Mouse (Mus musculus): Measurements from ENCODE around the gene Micall1. TPM values are rescaled to one million over a fixed set of nuclear protein-coding genes. Genes with fewer than 3 reads are reported as not detected.
A peak's percentile ranks its signal among the peaks of the same experiment; 100 is the strongest.

Micall1 gene
- polyA plus RNA-seq, 1 experiment from 2014 or later = 9.1 TPM

- peak overlapping the region; percentile 84 for H3K4me3 ChIP-seq (ENCODE audit: low read depth, low read length)
- no peak overlapping the region for H3K27ac ChIP-seq (ENCODE audit: low read length)
- peak overlapping the region; percentile 97 for H3K4me2 ChIP-seq (replicated peaks; ENCODE audit: low read depth, low read length)
- H3K4me1 ChIP-seq (ENCODE audit: insufficient read depth, low read depth, low read length) = peaks cover 23% of the 10 kb centered on the region; the same call in 1 of the 2 replicates
- DNase-seq (ENCODE audit: low spot score) (no peak), ATAC-seq (no peak)
- H3K9me3 ChIP-seq (ENCODE audit: low read length) = no peaks in the 10 kb centered on the region
- WGBS = 19% methylated on average over 9 of the region's 9 CpGs
- H3K9ac ChIP-seq (replicated peaks; ENCODE audit: low read depth) = peak overlapping the region; percentile 82; the same call in 1 of the 2 replicates
- TF ChIP-seq CTCF (IDR thresholded peaks at IDR 0.05) = no peak
- TF ChIP-seq EP300 (IDR thresholded peaks at IDR 0.05) = no peak
- no peaks in the 10 kb centered on the region for H3K27me3 ChIP-seq (replicated peaks; ENCODE audit: insufficient read depth, low read length)
- H3K36me3 ChIP-seq (ENCODE audit: insufficient read depth, low read length) = peaks cover 5% of the 10 kb centered on the region; the same call in 1 of the 2 replicates
Measured at GRCm38 (mm10) chr15:79110031-79110430, 1.3 kb downstream of the Micall1 start.

DNA sequence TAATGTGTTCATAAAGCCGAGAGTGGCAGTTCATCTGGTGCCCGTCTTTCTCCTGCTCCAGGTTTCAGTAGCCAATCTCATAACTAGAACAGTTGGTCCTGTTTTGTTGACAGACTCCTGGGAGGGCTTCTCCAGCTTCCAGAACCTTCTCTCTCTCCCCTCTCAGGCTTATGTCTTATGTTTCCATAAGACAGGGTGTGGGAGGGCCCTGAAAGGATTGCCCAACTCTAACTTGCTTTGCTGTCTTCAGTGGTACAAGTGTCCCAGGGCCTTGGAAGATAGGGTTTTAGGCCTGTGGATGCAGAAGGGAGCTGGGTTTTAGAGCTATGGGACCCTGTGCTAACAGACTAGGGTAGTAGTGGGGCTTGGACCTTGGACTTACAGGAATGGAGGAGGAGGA lies 1.8 kb downstream of the Micall1 start:
- Histone ChIP-seq H3K9me3 (ENCODE audit: low read length) (no peaks in the 10 kb centered on the region), H3K4me1 (ENCODE audit: insufficient read depth, low read depth, low read length) (peaks cover 23% of the 10 kb centered on the region; the same call in 1 of the 2 replicates), H3K4me2 (replicated peaks; ENCODE audit: low read depth, low read length) (peak overlapping the region; percentile 97), H3K36me3 (ENCODE audit: insufficient read depth, low read length) (peaks cover 10% of the 10 kb centered on the region; the same call in 1 of the 2 replicates), H3K27ac (ENCODE audit: low read length) (no peak overlapping the region), H3K4me3 (ENCODE audit: low read depth, low read length) (peak overlapping the region; percentile 84; the same call in 1 of the 2 replicates), H3K9ac (replicated peaks; ENCODE audit: low read depth) (no peak overlapping the region), H3K27me3 (replicated peaks; ENCODE audit: insufficient read depth, low read length) (no peaks in the 10 kb centered on the region)
- DNase-seq (ENCODE audit: low spot score) = peak; percentile 55
- 51% methylated on average over 2 of the region's 2 CpGs for WGBS
- no peak for ATAC-seq
- TF ChIP-seq CTCF (IDR thresholded peaks at IDR 0.05) (no peak), EP300 (IDR thresholded peaks at IDR 0.05) (no peak)

- Histone ChIP-seq H3K9ac (replicated peaks; ENCODE audit: low read depth) (no peak overlapping the region), H3K27me3 (replicated peaks; ENCODE audit: insufficient read depth, low read length) (no peaks in the 10 kb centered on the region), H3K4me3 (ENCODE audit: low read depth, low read length) (no peak overlapping the region), H3K9me3 (ENCODE audit: low read length) (no peaks in the 10 kb centered on the region), H3K27ac (ENCODE audit: low read length) (no peak overlapping the region), H3K36me3 (ENCODE audit: insufficient read depth, low read length) (peaks cover 15% of the 10 kb centered on the region; the same call in 1 of the 2 replicates), H3K4me1 (ENCODE audit: insufficient read depth, low read depth, low read length) (peaks cover 23% of the 10 kb centered on the region; the same call in 1 of the 2 replicates), H3K4me2 (replicated peaks; ENCODE audit: low read depth, low read length) (no peak overlapping the region)
- WGBS = 25% methylated on average over 4 of the region's 4 CpGs
- TF ChIP-seq CTCF (IDR thresholded peaks at IDR 0.05) (no peak), EP300 (IDR thresholded peaks at IDR 0.05) (no peak)
- ATAC-seq = no peak
- peak; percentile 55 for DNase-seq (ENCODE audit: low spot score)
Measured at GRCm38 (mm10) chr15:79111774-79112173, 3.1 kb downstream of the Micall1 start.

GRCm38 (mm10) chr15:79115276-79115675 lies 6.6 kb downstream of the Micall1 start:
- no peak for DNase-seq (ENCODE audit: low spot score)
- H3K27me3 ChIP-seq (replicated peaks; ENCODE audit: insufficient read depth, low read length) = no peaks in the 10 kb centered on the region
- 39% methylated on average over 5 of the region's 5 CpGs for WGBS
- no peak for TF ChIP-seq EP300 (IDR thresholded peaks at IDR 0.05)
- TF ChIP-seq CTCF (IDR thresholded peaks at IDR 0.05) = no peak
- peaks cover 11% of the 10 kb centered on the region; the same call in 1 of the 2 replicates for H3K4me1 ChIP-seq (ENCODE audit: insufficient read depth, low read depth, low read length)
- no peak overlapping the region for H3K4me3 ChIP-seq (ENCODE audit: low read depth, low read length)
- H3K27ac ChIP-seq (ENCODE audit: low read length) = no peak overlapping the region
- H3K4me2 ChIP-seq (replicated peaks; ENCODE audit: low read depth, low read length) = no peak overlapping the region
- H3K9ac ChIP-seq (replicated peaks; ENCODE audit: low read depth) = no peak overlapping the region
- no peaks in the 10 kb centered on the region for H3K9me3 ChIP-seq (ENCODE audit: low read length)
- peaks cover 15% of the 10 kb centered on the region; the same call in 1 of the 2 replicates for H3K36me3 ChIP-seq (ENCODE audit: insufficient read depth, low read length)
- no peak for ATAC-seq

DNA sequence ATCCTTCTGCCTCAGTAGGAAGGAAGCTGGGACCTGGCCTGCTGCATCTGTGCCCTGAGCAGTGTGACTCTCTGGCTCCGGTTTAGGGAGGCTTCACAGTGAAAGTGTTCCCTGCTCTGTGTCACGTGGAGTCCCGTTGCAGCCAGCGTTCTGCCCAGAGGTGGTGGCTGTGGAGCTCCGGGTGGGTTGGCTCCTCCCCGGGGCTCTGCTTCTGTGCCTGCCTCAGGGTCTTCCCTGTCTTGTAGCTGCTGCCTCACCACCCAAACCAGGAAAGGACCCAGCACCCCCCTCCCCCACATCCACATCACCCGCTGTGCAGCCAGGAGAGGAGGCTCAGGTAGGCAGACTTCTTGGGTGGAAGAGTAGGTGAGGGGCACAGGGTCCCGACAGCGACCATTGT lies 10.8 kb downstream of the Micall1 start:
- H3K4me1 ChIP-seq (ENCODE audit: insufficient read depth, low read depth, low read length) = no peaks in the 10 kb centered on the region
- H3K27me3 ChIP-seq (replicated peaks; ENCODE audit: insufficient read depth, low read length) = no peaks in the 10 kb centered on the region
- ATAC-seq (no peak), DNase-seq (ENCODE audit: low spot score) (no peak)
- H3K9ac ChIP-seq (replicated peaks; ENCODE audit: low read depth) = no peak overlapping the region
- H3K4me3 ChIP-seq (ENCODE audit: low read depth, low read length) = no peak overlapping the region
- WGBS = 81% methylated on average over 9 of the region's 9 CpGs
- peaks cover 32% of the 10 kb centered on the region for H3K36me3 ChIP-seq (ENCODE audit: insufficient read depth, low read length)
- TF ChIP-seq CTCF (IDR thresholded peaks at IDR 0.05) = no peak
- TF ChIP-seq EP300 (IDR thresholded peaks at IDR 0.05) = no peak
- no peak overlapping the region for H3K27ac ChIP-seq (ENCODE audit: low read length)
- H3K9me3 ChIP-seq (ENCODE audit: low read length) = no peaks in the 10 kb centered on the region
- no peak overlapping the region for H3K4me2 ChIP-seq (replicated peaks; ENCODE audit: low read depth, low read length)

DNA sequence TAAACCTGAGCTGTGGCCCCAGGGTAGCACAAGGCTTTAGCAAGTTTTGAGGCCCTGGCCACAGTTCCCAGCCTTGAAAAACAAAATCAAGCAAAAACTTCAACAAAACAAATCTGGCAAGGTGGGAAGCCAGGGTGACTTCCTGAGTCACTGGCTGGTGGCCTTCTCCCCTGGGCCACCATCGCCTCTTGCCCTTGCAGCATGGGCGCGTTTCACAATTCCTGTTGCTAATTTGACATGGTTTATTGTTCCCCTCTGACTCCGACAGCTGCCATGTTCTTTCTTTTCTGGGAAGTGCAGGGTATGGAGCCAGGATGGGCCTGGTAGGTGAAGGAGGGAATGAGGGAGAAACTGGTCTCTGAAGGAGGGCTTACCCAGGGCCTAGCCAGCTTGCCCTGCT lies 13.4 kb downstream of the Micall1 start:
- TF ChIP-seq CTCF (IDR thresholded peaks at IDR 0.05) (no peak), EP300 (IDR thresholded peaks at IDR 0.05) (no peak)
- no peak for ATAC-seq
- H3K9me3 ChIP-seq (ENCODE audit: low read length) = no peaks in the 10 kb centered on the region
- no peaks in the 10 kb centered on the region for H3K4me1 ChIP-seq (ENCODE audit: insufficient read depth, low read depth, low read length)
- WGBS = 82% methylated on average over 4 of the region's 4 CpGs
- no peak overlapping the region for H3K4me3 ChIP-seq (ENCODE audit: low read depth, low read length)
- peaks cover 27% of the 10 kb centered on the region for H3K36me3 ChIP-seq (ENCODE audit: insufficient read depth, low read length)
- H3K27ac ChIP-seq (ENCODE audit: low read length) = no peak overlapping the region
- H3K4me2 ChIP-seq (replicated peaks; ENCODE audit: low read depth, low read length) = no peak overlapping the region
- no peaks in the 10 kb centered on the region for H3K27me3 ChIP-seq (replicated peaks; ENCODE audit: insufficient read depth, low read length)
- H3K9ac ChIP-seq (replicated peaks; ENCODE audit: low read depth) = no peak overlapping the region
- no peak for DNase-seq (ENCODE audit: low spot score)

GRCm38 (mm10) chr15:79122546-79122945 lies 13.8 kb downstream of the Micall1 start:
- H3K27ac ChIP-seq (ENCODE audit: low read length) = no peak overlapping the region
- H3K4me3 ChIP-seq (ENCODE audit: low read depth, low read length) = no peak overlapping the region
- H3K4me2 ChIP-seq (replicated peaks; ENCODE audit: low read depth, low read length) = no peak overlapping the region
- no peaks in the 10 kb centered on the region for H3K9me3 ChIP-seq (ENCODE audit: low read length)
- 84% methylated on average over 13 of the region's 13 CpGs for WGBS
- ATAC-seq (no peak), DNase-seq (ENCODE audit: low spot score) (no peak)
- no peaks in the 10 kb centered on the region for H3K4me1 ChIP-seq (ENCODE audit: insufficient read depth, low read depth, low read length)
- H3K36me3 ChIP-seq (ENCODE audit: insufficient read depth, low read length) = peaks cover 31% of the 10 kb centered on the region
- peak; percentile 20 for TF ChIP-seq CTCF (IDR thresholded peaks at IDR 0.05)
- no peak for TF ChIP-seq EP300 (IDR thresholded peaks at IDR 0.05)
- H3K27me3 ChIP-seq (replicated peaks; ENCODE audit: insufficient read depth, low read length) = no peaks in the 10 kb centered on the region
- H3K9ac ChIP-seq (replicated peaks; ENCODE audit: low read depth) = no peak overlapping the region
